Mouse (Mus musculus): Measurements from ENCODE around the gene Zfr2. TPM values are rescaled to one million over a fixed set of nuclear protein-coding genes. Genes with fewer than 3 reads are reported as not detected.

Gene Zfr2
- polyA plus RNA-seq, 1 experiment from 2014 or later = 25.1 TPM

DNA sequence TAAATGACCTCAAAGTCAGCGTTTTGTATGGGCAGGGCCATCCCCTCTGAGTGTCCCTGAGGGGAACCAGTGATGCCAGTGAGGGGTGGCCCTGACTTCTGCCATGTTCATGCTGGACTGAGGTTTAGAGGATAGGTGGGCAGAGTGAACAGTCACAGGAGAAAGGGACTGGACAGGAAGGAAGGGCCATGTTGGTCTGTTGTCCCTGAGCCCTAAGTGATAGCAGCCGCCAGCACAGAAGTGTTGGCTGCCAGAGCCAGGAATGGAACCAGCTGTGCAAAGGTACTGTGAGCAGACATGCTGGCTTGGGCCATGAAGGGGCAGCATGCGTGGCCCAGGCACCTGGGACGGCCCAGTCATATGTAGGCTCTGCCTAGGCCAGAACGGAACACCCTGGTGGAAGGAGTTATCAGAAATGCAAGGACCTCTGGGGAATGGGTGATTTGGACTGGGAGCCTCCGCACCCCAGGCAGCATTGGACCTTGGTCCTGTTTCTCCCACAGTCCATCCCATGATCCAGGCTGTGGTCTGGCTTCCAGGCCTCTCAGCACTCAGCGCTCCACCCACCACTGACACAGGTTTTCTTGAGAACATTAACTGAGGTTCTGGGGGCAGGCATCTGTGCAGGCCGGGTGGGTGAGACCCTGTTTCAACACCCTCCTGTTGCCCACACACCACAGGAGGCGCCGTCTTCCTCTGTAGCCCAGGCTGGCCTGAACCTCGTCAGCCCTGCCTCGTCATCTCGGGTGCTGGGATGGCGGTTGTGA, 66.8 kb downstream of the Zfr2 start:
- Histone ChIP-seq H3K36me3 (ENCODE audit: control insufficient read depth, insufficient read depth, low read length) (no peaks in the 10 kb centered on the region; the same call in 1 of the 2 replicates), H3K4me2 (ENCODE audit: low read depth, low read length) (no peak overlapping the region), H3K9ac (replicated peaks; ENCODE audit: low read depth, low read length) (no peak overlapping the region), H3K27ac (ENCODE audit: low read depth, low read length) (no peak overlapping the region), H3K4me3 (ENCODE audit: low read depth, low read length) (no peak overlapping the region), H3K27me3 (ENCODE audit: control insufficient read depth, insufficient read depth, low read length) (no peaks in the 10 kb centered on the region), H3K4me1 (ENCODE audit: control insufficient read depth, insufficient read depth, low read length) (peaks cover 8% of the 10 kb centered on the region), H3K9me3 (ENCODE audit: control insufficient read depth, low read length) (no peaks in the 10 kb centered on the region)
- no peak for ATAC-seq (ENCODE audit: low read depth)
- 92% methylated on average over 14 of the region's 14 CpGs for WGBS

GRCm38 (mm10) chr10:81300352-81300907, 67.5 kb downstream of the Zfr2 start:
- no peak for ATAC-seq (ENCODE audit: low read depth)
- 89% methylated on average over 9 of the region's 9 CpGs for WGBS
- 0 out of 2 replicates have a peak, but pooled peaks cover 3% of the 10 kb centered on the region for H3K4me1 ChIP-seq (ENCODE audit: control insufficient read depth, insufficient read depth, low read length)
- no peaks in the 10 kb centered on the region for H3K27me3 ChIP-seq (ENCODE audit: control insufficient read depth, insufficient read depth, low read length)
- no peaks in the 10 kb centered on the region; the same call in 1 of the 2 replicates for H3K36me3 ChIP-seq (ENCODE audit: control insufficient read depth, insufficient read depth, low read length)
- no peak overlapping the region for H3K4me3 ChIP-seq (ENCODE audit: low read depth, low read length)
- H3K9ac ChIP-seq (replicated peaks; ENCODE audit: low read depth, low read length) = no peak overlapping the region
- no peak overlapping the region for H3K4me2 ChIP-seq (ENCODE audit: low read depth, low read length)
- no peaks in the 10 kb centered on the region for H3K9me3 ChIP-seq (ENCODE audit: control insufficient read depth, low read length)
- no peak overlapping the region for H3K27ac ChIP-seq (ENCODE audit: low read depth, low read length)

DNA sequence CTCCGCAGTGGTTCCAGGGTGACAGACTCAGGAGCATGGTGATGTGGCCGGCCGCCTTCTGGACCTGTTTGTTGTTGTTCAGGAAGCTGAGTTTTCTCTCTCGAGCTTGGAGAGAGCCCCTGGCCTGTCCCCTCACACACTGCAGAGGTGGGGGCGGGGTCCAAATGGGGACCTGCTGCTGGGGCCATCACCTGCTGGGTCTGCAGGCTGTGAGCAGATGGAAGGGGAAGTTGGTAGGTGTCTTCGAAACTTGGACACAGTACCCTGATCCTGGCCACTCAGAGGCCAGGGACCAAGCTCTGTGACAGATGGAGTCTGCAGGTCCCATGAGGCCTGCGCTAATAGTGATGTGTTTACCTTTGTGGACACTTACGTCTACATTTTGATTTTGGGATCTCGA, 68.4 kb downstream of the Zfr2 start:
- Histone ChIP-seq H3K9ac (replicated peaks; ENCODE audit: low read depth, low read length) (no peak overlapping the region), H3K4me3 (ENCODE audit: low read depth, low read length) (no peak overlapping the region), H3K9me3 (ENCODE audit: control insufficient read depth, low read length) (no peaks in the 10 kb centered on the region), H3K4me2 (ENCODE audit: low read depth, low read length) (no peak overlapping the region), H3K27ac (ENCODE audit: low read depth, low read length) (no peak overlapping the region), H3K27me3 (ENCODE audit: control insufficient read depth, insufficient read depth, low read length) (no peaks in the 10 kb centered on the region), H3K36me3 (ENCODE audit: control insufficient read depth, insufficient read depth, low read length) (peaks cover 2% of the 10 kb centered on the region), H3K4me1 (ENCODE audit: control insufficient read depth, insufficient read depth, low read length) (0 out of 2 replicates have a peak, but pooled peaks cover 3% of the 10 kb centered on the region)
- WGBS = 82% methylated on average over 9 of the region's 9 CpGs
- ATAC-seq (ENCODE audit: low read depth) = no peak

Small RNAs within 50 kb of the gene (microRNA-seq; reads per million reads assigned to microRNA genes)
- 10.0 reads per million, percentile 17 among the genes with 10 or more reads in this experiment for gene Mir3057

Other genes starting within 250 kb of the Zfr2 start
- 20.3 and 22.7 TPM in 2 replicates for gene Gng7, start 218.2 kb upstream of the Zfr2 start, polyA plus RNA-seq (2014; fragmentation: Nextera tagmentation; extraction: Ambion mirVana)
- 24.0 and 28.8 TPM in 2 replicates for gene Diras1, start 207.5 kb upstream of the Zfr2 start, polyA plus RNA-seq (2014; fragmentation: Nextera tagmentation; extraction: Ambion mirVana)
- gene Slc39a3, start 195.7 kb upstream of the Zfr2 start, polyA plus RNA-seq (2014; fragmentation: Nextera tagmentation; extraction: Ambion mirVana) = 26.7 and 34.6 TPM in 2 replicates
- gene Sgta, start 173.0 kb upstream of the Zfr2 start, polyA plus RNA-seq (2014; fragmentation: Nextera tagmentation; extraction: Ambion mirVana) = 264 and 279 TPM in 2 replicates
- gene Thop1, start 163.1 kb upstream of the Zfr2 start, polyA plus RNA-seq (2014; fragmentation: Nextera tagmentation; extraction: Ambion mirVana) = 33.3 and 36.8 TPM in 2 replicates
- gene Creb3l3, start 134.3 kb upstream of the Zfr2 start, polyA plus RNA-seq (2014; fragmentation: Nextera tagmentation; extraction: Ambion mirVana) = 0.15 and 0.61 TPM in 2 replicates
- gene Map2k2, start 127.2 kb upstream of the Zfr2 start, polyA plus RNA-seq (2014; fragmentation: Nextera tagmentation; extraction: Ambion mirVana) = 219 and 228 TPM in 2 replicates
- gene Zbtb7a, start 97.9 kb upstream of the Zfr2 start, polyA plus RNA-seq (2014; fragmentation: Nextera tagmentation; extraction: Ambion mirVana) = 11.0 and 12.6 TPM in 2 replicates
- 48.4 and 51.4 TPM in 2 replicates for gene Pias4, start 65.2 kb upstream of the Zfr2 start, polyA plus RNA-seq (2014; fragmentation: Nextera tagmentation; extraction: Ambion mirVana)
- gene Eef2, start 56.5 kb upstream of the Zfr2 start, polyA plus RNA-seq (2014; fragmentation: Nextera tagmentation; extraction: Ambion mirVana) = 373 and 452 TPM in 2 replicates
- 64.5 and 67.3 TPM in 2 replicates for gene Dapk3, start 50.1 kb upstream of the Zfr2 start, polyA plus RNA-seq (2014; fragmentation: Nextera tagmentation; extraction: Ambion mirVana)
- not detected in 2 replicates for gene 4930442H23Rik, start 49.3 kb upstream of the Zfr2 start, polyA plus RNA-seq (2014; fragmentation: Nextera tagmentation; extraction: Ambion mirVana)
- not detected in 2 replicates for gene Nmrk2, start 31.1 kb upstream of the Zfr2 start, polyA plus RNA-seq (2014; fragmentation: Nextera tagmentation; extraction: Ambion mirVana)
- 73.9 and 84.8 TPM in 2 replicates for gene Atcay, start 2.3 kb upstream of the Zfr2 start, polyA plus RNA-seq (2014; fragmentation: Nextera tagmentation; extraction: Ambion mirVana)
- 21.8 and 37.6 TPM in 2 replicates for gene Matk, start 19.8 kb downstream of the Zfr2 start, polyA plus RNA-seq (2014; fragmentation: Nextera tagmentation; extraction: Ambion mirVana)
- gene Mrpl54, start 33.8 kb downstream of the Zfr2 start, polyA plus RNA-seq (2014; fragmentation: Nextera tagmentation; extraction: Ambion mirVana) = 130 and 136 TPM in 2 replicates
- 26.1 and 27.8 TPM in 2 replicates for gene Apba3, start 33.8 kb downstream of the Zfr2 start, polyA plus RNA-seq (2014; fragmentation: Nextera tagmentation; extraction: Ambion mirVana)
- 2.6 and 4.4 TPM in 2 replicates for gene Tjp3, start 58.4 kb downstream of the Zfr2 start, polyA plus RNA-seq (2014; fragmentation: Nextera tagmentation; extraction: Ambion mirVana)
- gene Pip5k1c, start 59.8 kb downstream of the Zfr2 start, polyA plus RNA-seq (2014; fragmentation: Nextera tagmentation; extraction: Ambion mirVana) = 133 and 140 TPM in 2 replicates
- gene Cactin, start 87.9 kb downstream of the Zfr2 start, polyA plus RNA-seq (2014; fragmentation: Nextera tagmentation; extraction: Ambion mirVana) = 14.3 and 18.7 TPM in 2 replicates
- 1.9 and 4.6 TPM in 2 replicates for gene Tbxa2r, start 95.6 kb downstream of the Zfr2 start, polyA plus RNA-seq (2014; fragmentation: Nextera tagmentation; extraction: Ambion mirVana)
- gene Gipc3, start 110.1 kb downstream of the Zfr2 start, polyA plus RNA-seq (2014; fragmentation: Nextera tagmentation; extraction: Ambion mirVana) = 0.05 and 0.08 TPM in 2 replicates
- gene Hmg20b, start 117.3 kb downstream of the Zfr2 start, polyA plus RNA-seq (2014; fragmentation: Nextera tagmentation; extraction: Ambion mirVana) = 29.9 and 38.0 TPM in 2 replicates
- gene Mfsd12, start 124.3 kb downstream of the Zfr2 start, polyA plus RNA-seq (2014; fragmentation: Nextera tagmentation; extraction: Ambion mirVana) = 8.4 and 8.7 TPM in 2 replicates
- 0.39 and 0.42 TPM in 2 replicates for gene 4930404N11Rik, start 132.7 kb downstream of the Zfr2 start, polyA plus RNA-seq (2014; fragmentation: Nextera tagmentation; extraction: Ambion mirVana)
- 114 and 125 TPM in 2 replicates for gene Fzr1, start 145.4 kb downstream of the Zfr2 start, polyA plus RNA-seq (2014; fragmentation: Nextera tagmentation; extraction: Ambion mirVana)
- 61.0 and 68.0 TPM in 2 replicates for gene Dohh, start 151.3 kb downstream of the Zfr2 start, polyA plus RNA-seq (2014; fragmentation: Nextera tagmentation; extraction: Ambion mirVana)
- 4.3 and 6.3 TPM in 2 replicates for gene Gm48551, start 151.3 kb downstream of the Zfr2 start, polyA plus RNA-seq (2014; fragmentation: Nextera tagmentation; extraction: Ambion mirVana)
- gene Gm48552, start 155.8 kb downstream of the Zfr2 start, polyA plus RNA-seq (2014; fragmentation: Nextera tagmentation; extraction: Ambion mirVana) = 2.0 and 4.4 TPM in 2 replicates
- gene Smim24, start 159.9 kb downstream of the Zfr2 start, polyA plus RNA-seq (2014; fragmentation: Nextera tagmentation; extraction: Ambion mirVana) = 1.3 and 2.0 TPM in 2 replicates
- 21.9 and 25.0 TPM in 2 replicates for gene Nfic, start 222.5 kb downstream of the Zfr2 start, polyA plus RNA-seq (2014; fragmentation: Nextera tagmentation; extraction: Ambion mirVana)
- 50.6 and 64.4 TPM in 2 replicates for gene Celf5, start 249.6 kb downstream of the Zfr2 start, polyA plus RNA-seq (2014; fragmentation: Nextera tagmentation; extraction: Ambion mirVana)